Mouse (Mus musculus) adrenal gland, adult (tissue): ENCODE data around the gene Fbxo34.
A peak's percentile ranks its signal among the peaks of the same experiment; 100 is the strongest.
"Not testable (repeated sequence)": the region's sequence is repeated elsewhere in the genome, so short reads cannot be mapped to it uniquely, and the experiment has no call there.

ENCODE experiments used
- DNase-seq, 2 experiments: peaks; one replicate each; pipeline ENCODE4 v3.0.0; 2022 to 2023; ENCODE audit warnings: low spot score in 1 of 2; ENCODE audit not compliant: inconsistent age in 2 of 2

Fbxo34 gene

GRCm38 (mm10) chr14:47515636-47516035 lies 65.4 kb downstream of the Fbxo34 start:
- DNase-seq = peak in 1 of 2 experiments; percentile 68

DNA sequence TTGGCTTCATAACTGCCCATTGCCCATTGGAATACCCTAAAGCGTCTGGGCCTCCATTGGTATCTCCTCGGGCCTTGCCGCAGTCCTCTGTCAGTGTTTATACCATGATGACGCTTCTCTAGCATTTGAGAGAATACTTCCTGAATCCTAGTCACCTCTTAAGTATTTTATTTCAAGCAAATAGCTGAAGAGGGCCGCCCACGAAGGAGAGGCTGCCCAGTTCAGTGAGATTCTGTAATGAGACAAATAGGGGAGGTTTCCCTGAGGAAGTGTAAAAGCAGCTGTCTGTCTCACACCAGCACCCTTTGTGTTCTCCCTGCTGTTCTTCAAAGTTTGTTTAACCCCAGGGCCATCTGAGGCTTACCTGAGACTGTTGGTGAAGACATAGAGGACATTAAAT lies 66.5 kb downstream of the Fbxo34 start:
- no peak for DNase-seq

GRCm38 (mm10) chr14:47518619-47519018 lies 68.4 kb downstream of the Fbxo34 start:
- peak; percentile 85 to 95 for DNase-seq

DNA sequence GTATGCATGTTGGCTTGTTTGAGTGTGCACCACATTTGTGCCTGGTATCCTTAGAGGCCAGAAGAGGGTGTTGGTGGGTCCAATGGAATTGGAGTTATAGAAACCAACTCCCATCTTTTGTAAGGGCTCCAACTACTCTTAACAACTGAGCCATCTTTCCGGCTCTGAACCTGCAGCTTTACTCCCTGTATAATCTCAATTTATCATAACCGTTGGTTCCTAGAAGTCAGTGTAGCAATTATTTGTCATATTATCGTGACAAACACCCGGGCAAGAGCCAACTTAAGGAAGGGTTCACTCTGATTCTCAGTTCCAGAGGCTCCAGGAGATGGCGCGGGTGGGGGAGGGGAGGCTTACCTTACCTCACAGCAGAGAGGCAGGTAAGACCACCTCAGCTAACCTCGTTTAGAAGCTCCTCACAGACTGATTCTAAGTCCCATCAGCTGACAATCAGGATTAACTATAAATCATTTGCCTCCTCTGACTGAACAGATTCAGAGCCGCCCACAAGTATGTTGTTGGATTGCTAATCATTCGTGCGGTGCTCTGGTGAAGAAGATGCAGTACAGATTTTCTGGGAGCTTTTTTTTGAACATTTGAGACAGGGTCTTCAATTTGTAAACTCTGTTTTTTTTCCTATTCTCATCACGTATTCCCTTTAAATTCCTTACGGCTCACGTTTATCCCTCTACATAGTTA lies 70.7 kb downstream of the Fbxo34 start:
- no peak for DNase-seq

- no peak for DNase-seq
Measured at GRCm38 (mm10) chr14:47521609-47522008, 71.4 kb downstream of the Fbxo34 start.

DNA sequence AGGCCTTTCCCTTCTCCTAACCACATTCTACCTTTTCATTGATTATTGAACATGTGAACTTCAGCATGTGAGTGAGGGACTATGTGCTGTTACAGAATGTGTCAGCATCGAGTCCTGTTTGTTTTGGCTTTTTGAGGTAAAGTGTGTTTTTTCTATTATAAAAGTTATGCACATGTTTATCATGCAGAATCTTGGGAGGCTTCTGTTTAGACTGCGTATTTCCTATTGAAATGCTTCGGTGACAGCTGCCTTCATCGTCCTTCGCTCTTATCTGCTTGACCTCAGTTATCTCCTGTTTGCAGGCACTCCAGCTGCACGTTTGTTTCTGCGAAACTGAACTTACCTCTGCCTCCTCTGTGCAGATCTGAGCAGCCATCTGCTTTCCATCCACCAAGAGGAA lies 72.1 kb downstream of the Fbxo34 start:
- DNase-seq = peak in 1 of 2 experiments; percentile 62

DNA sequence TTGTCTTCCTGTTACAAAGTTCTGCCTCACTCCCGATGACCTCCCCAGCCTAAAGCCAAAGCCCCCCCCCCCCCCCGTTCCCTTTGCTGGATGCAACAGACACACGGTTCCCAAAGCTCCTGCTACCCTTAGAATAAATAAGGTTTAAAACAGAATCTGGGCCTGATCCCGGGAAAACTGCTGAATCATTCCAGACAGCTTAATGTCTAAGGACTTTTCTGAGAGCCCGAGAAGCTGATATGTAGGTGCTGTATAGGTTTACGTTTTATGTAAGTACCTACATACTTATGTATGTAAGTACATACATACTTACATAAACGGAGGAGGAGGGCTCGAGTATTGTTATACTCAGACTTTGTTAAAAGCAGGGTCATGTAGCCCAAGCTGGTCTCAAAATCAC lies 75.2 kb downstream of the Fbxo34 start:
- no peak for DNase-seq

- no peak for DNase-seq
Measured at GRCm38 (mm10) chr14:47525861-47526260, 75.6 kb downstream of the Fbxo34 start.

DNA sequence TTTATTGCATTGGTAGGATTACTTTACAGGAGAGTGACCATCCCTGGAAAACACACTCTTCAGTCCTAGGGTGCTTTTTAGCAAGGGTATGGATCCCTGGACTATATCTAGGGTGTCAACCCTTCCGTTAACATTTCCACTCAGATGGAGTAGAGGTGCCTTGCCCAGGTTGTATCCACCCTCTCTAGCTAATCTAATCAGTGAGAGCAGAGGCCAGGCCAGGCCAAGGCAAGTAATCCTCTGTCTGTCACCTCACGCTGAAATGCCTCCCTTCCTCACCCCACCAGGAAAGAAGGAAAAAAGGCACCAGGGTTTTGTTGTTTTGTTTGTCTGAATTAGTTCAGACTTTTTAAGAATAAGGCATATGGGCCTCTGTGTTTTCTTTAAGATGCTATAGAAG lies 77.6 kb downstream of the Fbxo34 start:
- DNase-seq = no peak

DNA sequence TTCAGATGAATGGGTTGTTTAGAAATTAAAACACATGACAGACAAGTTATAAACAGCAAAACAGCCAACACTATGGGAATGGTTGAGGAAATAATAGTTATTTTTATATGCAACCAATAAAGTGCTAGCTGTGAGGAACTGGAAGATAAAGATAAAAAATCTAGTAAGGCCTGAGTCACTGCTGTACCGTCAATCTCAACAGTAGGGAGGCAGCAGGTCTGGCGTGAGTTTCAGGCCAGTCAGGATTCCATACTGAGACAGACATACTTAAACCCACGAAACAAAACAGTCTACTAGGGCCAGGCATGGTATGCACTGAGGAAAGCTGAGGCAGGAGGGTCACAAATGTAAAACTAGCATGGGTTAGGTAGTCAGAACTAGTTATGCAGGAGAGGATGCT lies 78.1 kb downstream of the Fbxo34 start:
- DNase-seq = no peak

GRCm38 (mm10) chr14:47529019-47529418 lies 78.8 kb downstream of the Fbxo34 start:
- peak; percentile 67 to 88 for DNase-seq

GRCm38 (mm10) chr14:47529592-47529991 lies 79.4 kb downstream of the Fbxo34 start:
- DNase-seq = not testable (repeated sequence)

- DNase-seq = peak in 1 of 2 experiments; percentile 71
Measured at GRCm38 (mm10) chr14:47532496-47532895, 82.3 kb downstream of the Fbxo34 start.

GRCm38 (mm10) chr14:47533365-47534175 lies 83.3 kb downstream of the Fbxo34 start:
- DNase-seq = peak; percentile 82 to 91

DNA sequence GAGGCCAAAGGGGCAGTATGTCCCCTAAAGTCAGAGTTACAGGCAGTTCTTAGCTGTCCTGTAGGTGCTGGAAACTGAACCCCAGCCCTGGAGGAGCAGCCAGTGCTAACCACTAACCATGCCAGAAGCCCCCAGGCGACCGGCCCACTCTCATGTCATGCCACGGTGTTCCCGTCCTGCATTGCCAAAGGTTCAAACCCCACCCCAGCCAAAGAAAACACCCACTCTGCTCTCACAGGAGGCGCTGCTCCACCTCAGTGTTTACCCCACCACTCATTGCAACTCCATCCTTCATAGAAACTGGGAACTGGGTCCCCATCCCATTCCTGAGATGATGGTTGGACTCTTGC lies 83.9 kb downstream of the Fbxo34 start:
- peak in 1 of 2 experiments; percentile 36 for DNase-seq

- DNase-seq = no peak
Measured at GRCm38 (mm10) chr14:47535096-47535495, 84.9 kb downstream of the Fbxo34 start.

GRCm38 (mm10) chr14:47541325-47541948 lies 91.2 kb downstream of the Fbxo34 start:
- DNase-seq = peak in 1 of 2 experiments; percentile 52

- no peak for DNase-seq
Measured at GRCm38 (mm10) chr14:47542283-47542682, 92.1 kb downstream of the Fbxo34 start.

GRCm38 (mm10) chr14:47544286-47544685 lies 94.1 kb downstream of the Fbxo34 start:
- DNase-seq = no peak

DNA sequence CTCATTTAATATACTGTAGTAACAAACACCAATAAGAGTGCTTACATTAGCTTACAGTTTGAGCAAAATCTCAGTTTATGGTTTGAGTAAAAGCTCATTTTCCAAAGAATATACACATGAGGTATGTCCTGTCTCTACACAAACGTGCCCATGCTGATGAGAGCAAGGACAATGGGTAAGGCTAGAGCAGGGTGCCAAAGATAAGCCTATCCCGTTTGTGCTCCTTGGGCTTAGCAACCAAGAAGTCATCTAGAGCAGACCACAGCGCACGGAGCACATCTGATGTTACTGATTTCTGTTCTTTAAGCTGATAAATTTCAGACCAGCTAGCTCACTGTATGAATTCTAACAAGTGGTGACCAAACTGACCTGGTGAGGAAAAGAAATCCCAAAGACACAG lies 94.7 kb downstream of the Fbxo34 start:
- DNase-seq = no peak

DNA sequence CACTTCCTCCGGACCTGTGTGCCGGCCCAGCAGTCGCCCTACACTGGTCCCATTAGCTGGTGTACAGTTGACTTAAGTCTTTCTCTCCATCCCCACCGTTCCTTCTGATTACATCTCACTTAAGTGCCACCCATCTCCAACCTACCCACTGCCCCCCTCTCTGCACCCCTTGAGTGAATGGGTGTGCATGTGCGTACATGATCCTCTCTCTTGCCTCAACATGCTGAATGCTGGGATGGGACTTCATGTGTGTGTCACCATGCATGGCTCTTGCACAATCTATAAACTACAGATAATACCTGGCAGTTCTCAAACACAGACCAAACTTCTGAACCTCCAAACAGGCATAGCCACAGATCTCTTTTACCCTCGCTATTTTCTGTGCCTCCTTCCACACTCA lies 101.4 kb downstream of the Fbxo34 start:
- DNase-seq = no peak

DNA sequence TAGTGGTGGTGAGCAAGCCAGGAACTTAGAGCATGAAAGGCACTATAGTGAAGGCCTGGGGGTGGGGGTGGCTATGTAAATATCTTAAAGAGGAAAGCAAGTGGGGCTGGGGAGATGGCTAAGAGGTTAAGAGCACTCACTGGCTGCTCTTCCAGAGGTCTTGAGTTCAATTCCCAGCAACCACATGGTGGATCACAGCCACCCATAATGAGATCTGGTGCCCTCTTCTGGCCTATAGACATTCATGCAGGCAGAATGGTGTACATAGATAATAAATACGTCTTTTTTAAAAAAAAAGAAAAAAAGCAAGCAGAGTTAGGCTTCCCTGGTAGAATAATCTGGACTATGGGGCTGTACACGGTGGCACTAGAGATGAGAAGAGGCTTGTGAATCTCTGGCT lies 103.2 kb downstream of the Fbxo34 start:
- no peak for DNase-seq
